Mouse (Mus musculus): ENCODE measurements at regions not wholly inside any gene's neighbourhood (a gene's known extent, or its start where the extent isn't known, plus 50 kb on each side); places are given as distances from the start of the nearest gene placed in this dataset.

DNA sequence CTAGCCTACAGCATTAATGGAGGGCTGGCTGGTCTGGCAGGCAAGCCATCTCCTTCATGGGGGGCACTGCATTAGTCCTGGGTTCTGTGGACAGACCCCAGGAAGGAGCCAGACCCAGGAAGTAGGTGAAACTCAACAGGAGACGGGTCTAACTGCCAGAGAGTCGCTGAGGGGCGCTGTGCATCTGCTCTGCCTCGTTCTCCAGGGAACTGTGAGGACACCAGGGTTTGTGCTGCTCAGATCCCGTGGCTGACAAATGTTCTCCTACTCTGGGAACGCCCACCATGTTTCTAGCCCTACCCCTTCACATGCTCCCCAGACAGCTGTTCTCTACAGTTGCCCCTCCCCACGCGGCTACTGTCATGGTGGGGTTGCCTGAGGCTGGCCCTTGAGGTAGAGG lies 67.7 kb upstream of the Gm26897 start:
- H3K27ac ChIP-seq = no peak overlapping the region
- no peak overlapping the region for H3K4me3 ChIP-seq
- no peak; the same call in 1 of the 2 replicates for TF ChIP-seq CTCF (IDR thresholded peaks at IDR 0.05)
- DNase-seq (ENCODE audit: extremely low spot score in 1 of 2, low spot score in 2 of 2) = no peak
- intact Hi-C loops (cut with DNase I) = no loop called here

DNA sequence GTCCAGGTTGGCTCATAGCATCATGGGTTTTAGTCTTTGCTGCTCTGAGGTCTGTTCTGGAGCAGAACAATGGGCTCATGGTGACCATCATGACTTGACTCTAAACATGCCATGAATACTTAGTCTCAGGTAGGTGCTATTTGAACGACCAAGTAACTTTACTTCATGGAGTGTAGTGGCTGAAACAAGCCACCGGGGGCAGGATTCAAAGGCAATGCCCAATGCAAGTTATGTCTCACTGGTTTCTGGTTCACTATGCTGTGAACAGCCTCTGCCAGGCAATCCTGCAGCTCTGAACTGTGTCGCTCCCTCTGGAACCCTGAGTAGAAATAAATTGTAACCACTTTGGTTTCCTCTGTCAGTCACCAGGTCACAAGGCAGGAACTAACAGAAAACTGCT lies 65.8 kb upstream of the Gm26897 start:
- intact Hi-C loops (cut with DNase I) = no loop called here
- peak; percentile 60 for TF ChIP-seq CTCF (IDR thresholded peaks at IDR 0.05)

DNA sequence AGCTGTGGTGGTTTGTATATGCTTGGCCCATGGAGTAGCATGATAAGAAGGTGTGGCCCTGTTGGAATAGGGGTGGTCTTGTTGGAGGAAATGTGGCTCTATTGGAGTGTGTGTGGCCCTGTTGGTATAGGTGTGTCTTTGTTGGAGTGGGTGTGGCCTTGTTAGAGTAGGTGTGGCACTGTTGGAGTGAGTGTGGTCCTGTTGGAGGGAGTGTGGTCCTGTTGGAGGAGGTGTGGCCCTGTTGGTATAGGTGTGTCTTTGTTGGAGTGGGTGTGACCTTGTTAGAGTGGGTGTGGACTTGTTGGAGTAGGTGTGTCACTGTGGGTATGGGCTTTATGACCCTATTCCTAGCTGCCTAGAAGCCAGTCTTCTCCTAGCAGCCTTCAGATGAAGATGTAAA lies 64.6 kb upstream of the Gm26897 start:
- DNase-seq (ENCODE audit: extremely low spot score in 1 of 2, low spot score in 2 of 2) = no peak
- Histone ChIP-seq H3K4me3 (no peak overlapping the region), H3K27ac (no peak overlapping the region)
- intact Hi-C loops (cut with DNase I) = no loop called here
- TF ChIP-seq CTCF (IDR thresholded peaks at IDR 0.05) = no peak

More for the DNA sequence above, 65.8 kb upstream of the Gm26897 start:
- Histone ChIP-seq H3K4me3 (no peak overlapping the region), H3K27ac (no peak overlapping the region)
- DNase-seq (ENCODE audit: extremely low spot score in 1 of 2, low spot score in 2 of 2) = no peak

- DNase-seq (ENCODE audit: extremely low spot score in 1 of 2, low spot score in 2 of 2) = no peak
- TF ChIP-seq CTCF (IDR thresholded peaks at IDR 0.05) = no peak
- Histone ChIP-seq H3K27ac (no peak overlapping the region; the same call in 1 of the 2 replicates), H3K4me3 (no peak overlapping the region)
- intact Hi-C loops (cut with DNase I) = no loop called here
These were observed 62.0 kb upstream of the Gm26897 start for GRCm38 (mm10) chr5:111671762-111672161.

- DNase-seq (ENCODE audit: extremely low spot score in 1 of 2, low spot score in 2 of 2) = no peak
- Histone ChIP-seq H3K4me3 (no peak overlapping the region), H3K27ac (no peak overlapping the region)
- no peak for TF ChIP-seq CTCF (IDR thresholded peaks at IDR 0.05)
- intact Hi-C loops (cut with DNase I) = no loop called here
These were observed 58.6 kb upstream of the Gm26897 start for GRCm38 (mm10) chr5:111674976-111675672.

DNA sequence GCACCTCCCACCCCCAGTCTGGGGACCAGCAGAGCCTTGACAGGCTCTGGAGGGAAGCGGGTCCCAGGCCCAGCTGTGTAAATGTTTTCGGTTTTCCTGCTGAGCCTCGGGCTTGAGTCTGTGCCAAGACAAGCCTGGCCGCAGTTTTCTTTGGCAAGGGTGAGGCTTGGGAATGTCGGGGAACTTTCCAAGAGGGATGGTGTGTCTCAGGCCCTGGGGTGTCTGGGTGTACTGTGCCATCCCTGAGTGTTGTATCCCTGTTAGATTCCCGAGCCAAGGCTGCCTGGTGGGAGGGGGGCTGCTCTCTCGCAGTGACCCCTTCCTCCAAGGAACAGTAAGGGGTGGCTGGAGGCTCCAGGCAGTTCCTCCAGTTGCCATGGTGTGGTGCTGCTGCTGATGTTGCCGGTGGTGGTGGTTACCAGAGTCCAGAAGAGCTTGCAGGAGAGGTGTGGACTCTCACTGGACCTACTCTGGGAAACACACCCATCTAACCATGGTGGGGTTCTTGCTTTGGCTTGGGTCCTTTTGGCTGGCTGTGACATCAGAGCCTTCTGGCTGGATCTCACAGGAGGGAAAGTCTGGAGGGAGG lies 58.0 kb upstream of the Gm26897 start:
- intact Hi-C loops (cut with DNase I) = no loop called here
- peak in 1 of 2 experiments; percentile 34 for DNase-seq (ENCODE audit: extremely low spot score in 1 of 2, low spot score in 2 of 2)
- TF ChIP-seq CTCF (IDR thresholded peaks at IDR 0.05) = peak; percentile 33
- no peak overlapping the region for H3K27ac ChIP-seq
- H3K4me3 ChIP-seq = no peak overlapping the region

DNA sequence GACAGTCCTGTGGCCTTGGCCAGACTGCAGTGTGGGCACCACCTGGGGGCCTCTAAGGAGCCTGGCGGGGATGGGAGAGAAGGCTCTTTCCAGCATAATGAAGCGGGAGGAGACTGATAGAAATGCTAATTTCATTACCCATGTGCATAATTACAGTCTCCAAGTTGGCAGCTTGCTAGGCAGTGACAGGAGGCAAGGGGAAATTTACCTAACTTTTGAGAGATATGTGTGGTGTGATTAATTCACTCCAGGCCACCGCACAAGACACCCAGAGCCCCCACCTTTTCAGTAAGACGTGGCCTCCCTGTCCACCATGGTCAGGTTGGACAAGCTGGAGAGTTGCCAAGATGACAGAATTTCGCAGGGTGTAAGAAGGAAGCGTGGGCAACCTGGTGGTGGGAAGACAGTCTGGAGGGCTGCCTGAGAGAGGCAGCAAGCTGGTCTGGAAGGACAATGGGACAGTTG lies 55.8 kb upstream of the Gm26897 start:
- TF ChIP-seq CTCF (IDR thresholded peaks at IDR 0.05) = no peak
- Histone ChIP-seq H3K27ac (no peak overlapping the region), H3K4me3 (no peak overlapping the region)
- intact Hi-C loops (cut with DNase I) = no loop called here
- peak in 1 of 2 experiments; percentile 46 for DNase-seq (ENCODE audit: extremely low spot score in 1 of 2, low spot score in 2 of 2)

GRCm38 (mm10) chr5:111678496-111678895 lies 55.2 kb upstream of the Gm26897 start:
- Histone ChIP-seq H3K4me3 (no peak overlapping the region), H3K27ac (no peak overlapping the region)
- no peak for DNase-seq (ENCODE audit: extremely low spot score in 1 of 2, low spot score in 2 of 2)
- TF ChIP-seq CTCF (IDR thresholded peaks at IDR 0.05) = no peak
- intact Hi-C loops (cut with DNase I) = no loop called here

DNA sequence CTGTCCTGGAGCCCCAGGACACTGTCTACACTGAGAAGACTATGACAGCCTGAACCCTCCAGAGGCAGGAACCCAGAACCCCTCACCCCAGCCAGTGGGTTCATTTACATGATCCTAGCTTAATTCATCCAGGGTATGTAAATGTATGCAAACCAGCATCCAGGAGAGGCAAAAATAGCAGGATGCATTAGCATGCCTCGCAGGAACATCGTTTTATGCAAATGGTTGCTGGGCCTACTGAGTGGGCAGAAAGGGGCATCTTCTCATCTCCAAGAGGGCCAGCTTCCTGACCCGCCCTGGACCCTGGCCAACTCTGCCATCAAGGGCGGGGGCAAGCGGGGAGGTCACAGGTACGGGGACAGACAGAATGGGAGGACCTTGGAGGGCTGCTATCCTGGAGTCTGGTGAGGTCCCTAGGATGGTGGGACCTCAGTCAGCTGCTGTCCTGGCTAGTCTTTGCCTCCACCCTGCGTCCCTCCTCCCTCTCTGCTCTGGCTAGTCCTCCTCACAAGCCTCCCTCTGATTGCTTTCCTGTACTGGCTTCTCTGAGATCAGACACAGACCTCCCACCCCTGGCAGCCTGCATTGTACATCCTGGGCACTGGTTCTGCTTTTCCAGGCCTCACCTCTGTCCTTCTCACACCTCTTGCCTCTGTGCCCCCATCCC lies 52.2 kb upstream of the Gm26897 start:
- peak overlapping the region; percentile 59 for H3K27ac ChIP-seq
- intact Hi-C loops (cut with DNase I) = loop anchor here (1.0 kb wide), 1 partner anchor 267 kb away; no protein-coding TSS in a partner anchor
- no peak for TF ChIP-seq CTCF (IDR thresholded peaks at IDR 0.05)
- DNase-seq (ENCODE audit: extremely low spot score in 1 of 2, low spot score in 2 of 2) = peak in 1 of 2 experiments; percentile 39
- H3K4me3 ChIP-seq = no peak overlapping the region

DNA sequence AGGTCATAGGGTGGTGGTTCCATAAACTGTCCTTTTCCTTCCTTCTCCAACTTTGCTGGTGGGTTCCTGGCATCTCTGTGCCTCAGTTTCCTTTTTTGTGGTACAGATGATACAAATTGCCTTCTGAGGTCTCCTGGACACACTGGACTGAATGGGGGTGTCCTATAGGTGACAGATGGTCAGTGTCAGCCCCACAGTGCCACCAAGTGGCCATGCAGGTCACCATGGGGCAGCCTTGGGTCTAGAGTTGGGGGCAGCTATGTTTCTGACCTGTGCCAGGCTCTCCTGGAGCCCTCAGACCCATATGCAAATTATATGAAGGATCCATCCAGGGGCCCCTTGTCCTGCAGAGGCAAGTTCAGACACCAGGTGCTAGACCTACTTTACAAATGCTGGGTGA lies 50.8 kb upstream of the Gm26897 start:
- intact Hi-C loops (cut with DNase I) = loop anchor here (1.0 kb wide), 1 partner anchor 269 kb away; no protein-coding TSS in a partner anchor
- Histone ChIP-seq H3K27ac (no peak overlapping the region), H3K4me3 (no peak overlapping the region)
- no peak for DNase-seq (ENCODE audit: extremely low spot score in 1 of 2, low spot score in 2 of 2)
- peak; percentile 61 for TF ChIP-seq CTCF (IDR thresholded peaks at IDR 0.05)
